Mouse (Mus musculus): ENCODE data around the gene Cyren. TPM values are rescaled to one million over a fixed set of nuclear protein-coding genes. Genes with fewer than 3 reads are reported as not detected.

Gene Cyren
- total RNA-seq, 1 experiment, result 4.3 TPM

DNA sequence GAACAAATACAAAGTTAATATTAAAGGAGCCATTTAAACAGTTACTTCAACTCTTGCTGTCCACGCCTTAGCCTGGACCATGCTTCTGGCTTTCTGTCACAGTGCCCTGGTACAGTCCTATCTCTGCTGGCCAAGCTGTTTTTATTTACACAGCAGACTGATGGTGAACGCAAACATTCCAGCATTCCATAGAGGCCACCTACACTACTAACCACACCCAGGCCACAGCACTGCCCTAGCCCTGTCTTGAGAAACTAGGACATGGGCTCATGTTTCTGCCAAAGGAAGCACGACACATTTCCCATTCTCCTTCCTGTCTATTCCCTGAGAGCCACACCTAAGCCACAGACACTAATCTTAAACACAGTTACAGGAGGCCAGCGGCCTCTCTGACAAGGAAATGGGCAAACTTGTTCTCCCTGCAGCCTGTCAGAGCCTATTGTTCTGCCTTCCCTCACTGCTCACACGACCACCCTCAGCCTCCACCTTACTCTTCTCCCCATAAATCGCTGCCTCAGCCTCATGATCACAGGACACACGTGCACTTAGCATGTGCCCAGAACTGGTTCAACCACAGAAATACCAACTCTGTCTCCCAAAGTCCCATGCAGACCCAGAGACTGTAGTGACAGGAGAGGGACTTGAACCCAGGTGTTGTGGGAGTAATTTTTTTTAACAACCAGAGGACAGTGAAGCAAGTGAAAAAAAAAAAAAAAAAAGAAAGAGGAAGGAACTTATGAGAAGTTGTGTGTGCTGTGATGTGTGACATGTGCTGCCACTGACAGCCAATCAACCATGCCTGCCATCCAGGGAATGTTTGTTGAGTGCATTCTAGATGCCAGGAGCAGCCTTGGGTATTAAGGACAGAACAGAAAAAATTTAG is 11.9 kb downstream of the Cyren start:
- H3K27ac ChIP-seq (ENCODE audit: insufficient read depth, low read depth, low read length, poor library complexity, severe bottlenecking), result no peak overlapping the region
- in situ Hi-C loops (cut with MboI; ENCODE audit: low sequenced_read_pairs in 2 of 2, unreplicated experiment in 2 of 2), result no loop called here
- H3K9ac ChIP-seq (ENCODE audit: insufficient read depth, low read depth, low read length, poor library complexity, severe bottlenecking), result no peak overlapping the region
- no peak overlapping the region for H3K4me3 ChIP-seq (ENCODE audit: insufficient read depth in 1 of 2, low read depth in 1 of 2, low read length in 2 of 2, poor library complexity in 1 of 2, severe bottlenecking in 1 of 2)
- peaks cover 2 to 26% of the 10 kb centered on the region in 2 experiments; a peak in 3 of 4 replicates for H3K4me1 ChIP-seq (ENCODE audit: control insufficient read depth in 2 of 2, insufficient read depth in 2 of 2, low read length in 2 of 2, poor library complexity in 1 of 2)
- TF ChIP-seq CHD2 (IDR thresholded peaks at IDR 0.05; ENCODE audit: low read depth, low read length) (no peak), ZNF384 (IDR thresholded peaks at IDR 0.05; ENCODE audit: low read depth, low read length) (no peak), HCFC1 (IDR thresholded peaks at IDR 0.05; ENCODE audit: borderline replicate concordance, insufficient read depth, low read length) (no peak), ZC3H11A (IDR thresholded peaks at IDR 0.05; ENCODE audit: borderline replicate concordance, low read depth, low read length) (no peak), MAFK (IDR thresholded peaks at IDR 0.05; ENCODE audit: insufficient read depth, low read depth, low read length) (no peak)
- H3K36me3 ChIP-seq (ENCODE audit: control insufficient read depth, insufficient read depth, low read length, poor library complexity, severe bottlenecking), result no peaks in the 10 kb centered on the region
- DNase-seq (ENCODE audit: low read depth, low spot score), result no peak
- H3K9me3 ChIP-seq (ENCODE audit: control insufficient read depth, insufficient read depth, low read depth, low read length), result no peaks in the 10 kb centered on the region

- H3K4me3 ChIP-seq (ENCODE audit: insufficient read depth in 1 of 2, low read depth in 1 of 2, low read length in 2 of 2, poor library complexity in 1 of 2, severe bottlenecking in 1 of 2), result no peak overlapping the region
- no peaks in the 10 kb centered on the region for H3K9me3 ChIP-seq (ENCODE audit: control insufficient read depth, insufficient read depth, low read depth, low read length)
- H3K36me3 ChIP-seq (ENCODE audit: control insufficient read depth, insufficient read depth, low read length, poor library complexity, severe bottlenecking), result no peaks in the 10 kb centered on the region
- H3K27ac ChIP-seq (ENCODE audit: insufficient read depth, low read depth, low read length, poor library complexity, severe bottlenecking), result no peak overlapping the region
- no peak overlapping the region for H3K9ac ChIP-seq (ENCODE audit: insufficient read depth, low read depth, low read length, poor library complexity, severe bottlenecking)
- no peak for DNase-seq (ENCODE audit: low read depth, low spot score)
- H3K4me1 ChIP-seq (ENCODE audit: control insufficient read depth in 2 of 2, insufficient read depth in 2 of 2, low read length in 2 of 2, poor library complexity in 1 of 2), result peaks cover 2 to 25% of the 10 kb centered on the region in 2 experiments; a peak in 3 of 4 replicates
- no peak for TF ChIP-seq CHD2 (IDR thresholded peaks at IDR 0.05; ENCODE audit: low read depth, low read length)
- no peak for TF ChIP-seq MAFK (IDR thresholded peaks at IDR 0.05; ENCODE audit: insufficient read depth, low read depth, low read length)
- no peak for TF ChIP-seq ZNF384 (IDR thresholded peaks at IDR 0.05; ENCODE audit: low read depth, low read length)
- TF ChIP-seq HCFC1 (IDR thresholded peaks at IDR 0.05; ENCODE audit: borderline replicate concordance, insufficient read depth, low read length), result no peak
- no peak for TF ChIP-seq ZC3H11A (IDR thresholded peaks at IDR 0.05; ENCODE audit: borderline replicate concordance, low read depth, low read length)
- in situ Hi-C loops (cut with MboI; ENCODE audit: low sequenced_read_pairs in 2 of 2, unreplicated experiment in 2 of 2), result no loop called here
Observed at GRCm38 (mm10) chr6:34865213-34865612, 12.6 kb downstream of the Cyren start.

GRCm38 (mm10) chr6:34863786-34864514 is 13.9 kb downstream of the Cyren start:
- H3K9me3 ChIP-seq (ENCODE audit: control insufficient read depth, insufficient read depth, low read depth, low read length), result no peaks in the 10 kb centered on the region
- H3K4me1 ChIP-seq (ENCODE audit: control insufficient read depth in 2 of 2, insufficient read depth in 2 of 2, low read length in 2 of 2, poor library complexity in 1 of 2), result peaks cover 2 to 20% of the 10 kb centered on the region in 2 experiments; a peak in 3 of 4 replicates
- DNase-seq (ENCODE audit: low read depth, low spot score), result no peak
- H3K36me3 ChIP-seq (ENCODE audit: control insufficient read depth, insufficient read depth, low read length, poor library complexity, severe bottlenecking), result no peaks in the 10 kb centered on the region
- H3K4me3 ChIP-seq (ENCODE audit: insufficient read depth in 1 of 2, low read depth in 1 of 2, low read length in 2 of 2, poor library complexity in 1 of 2, severe bottlenecking in 1 of 2), result no peak overlapping the region
- no peak for TF ChIP-seq MAFK (IDR thresholded peaks at IDR 0.05; ENCODE audit: insufficient read depth, low read depth, low read length)
- TF ChIP-seq HCFC1 (IDR thresholded peaks at IDR 0.05; ENCODE audit: borderline replicate concordance, insufficient read depth, low read length), result no peak
- no peak for TF ChIP-seq ZNF384 (IDR thresholded peaks at IDR 0.05; ENCODE audit: low read depth, low read length)
- TF ChIP-seq CHD2 (IDR thresholded peaks at IDR 0.05; ENCODE audit: low read depth, low read length), result no peak
- no peak for TF ChIP-seq ZC3H11A (IDR thresholded peaks at IDR 0.05; ENCODE audit: borderline replicate concordance, low read depth, low read length)
- H3K27ac ChIP-seq (ENCODE audit: insufficient read depth, low read depth, low read length, poor library complexity, severe bottlenecking), result no peak overlapping the region
- in situ Hi-C loops (cut with MboI; ENCODE audit: low sequenced_read_pairs in 2 of 2, unreplicated experiment in 2 of 2), result no loop called here
- H3K9ac ChIP-seq (ENCODE audit: insufficient read depth, low read depth, low read length, poor library complexity, severe bottlenecking), result no peak overlapping the region

- no peaks in the 10 kb centered on the region for H3K9me3 ChIP-seq (ENCODE audit: control insufficient read depth, insufficient read depth, low read depth, low read length)
- in situ Hi-C loops (cut with MboI; ENCODE audit: low sequenced_read_pairs in 2 of 2, unreplicated experiment in 2 of 2), result no loop called here
- no peak within 1 kb of the TSS for H3K4me3 ChIP-seq (ENCODE audit: insufficient read depth in 1 of 2, low read depth in 1 of 2, low read length in 2 of 2, poor library complexity in 1 of 2, severe bottlenecking in 1 of 2)
- peaks cover 2 to 17% of the 10 kb centered on the region in 2 experiments; a peak in 3 of 4 replicates for H3K4me1 ChIP-seq (ENCODE audit: control insufficient read depth in 2 of 2, insufficient read depth in 2 of 2, low read length in 2 of 2, poor library complexity in 1 of 2)
- no peaks in the 10 kb centered on the region for H3K36me3 ChIP-seq (ENCODE audit: control insufficient read depth, insufficient read depth, low read length, poor library complexity, severe bottlenecking)
- H3K27ac ChIP-seq (ENCODE audit: insufficient read depth, low read depth, low read length, poor library complexity, severe bottlenecking), result no peak within 1 kb of the TSS
- TF ChIP-seq ZNF384 (IDR thresholded peaks at IDR 0.05; ENCODE audit: low read depth, low read length) (no peak), CHD2 (IDR thresholded peaks at IDR 0.05; ENCODE audit: low read depth, low read length) (no peak), ZC3H11A (IDR thresholded peaks at IDR 0.05; ENCODE audit: borderline replicate concordance, low read depth, low read length) (no peak)
- H3K9ac ChIP-seq (ENCODE audit: insufficient read depth, low read depth, low read length, poor library complexity, severe bottlenecking), result no peak within 1 kb of the TSS
- no peak for DNase-seq (ENCODE audit: low read depth, low spot score)
Observed at GRCm38 (mm10) chr6:34862791-34863403, 15.0 kb downstream of the Cyren start, which contains the start of gene Tmem140. Gene Tmem140 (plus strand): TSS chr6:34863146.

Measured in ES-E14 (cell line).